Mouse (Mus musculus) lung, adult 2 months (tissue): Measurements from ENCODE around the gene Ssr2.

Source experiments
- CTCF ChIP-seq: fragments of 200-500 bp; IDR thresholded peaks from 2 replicates; pipeline ENCODE4 v1.5.1; 2011; ENCODE audit warnings: mild to moderate bottlenecking, low read length, control low read depth; ENCODE audit not compliant: insufficient read depth
- POLR2A ChIP-seq: fragments of 200-500 bp; IDR thresholded peaks from 2 replicates; pipeline ENCODE4 v1.6.1; 2011; ENCODE audit warnings: low read depth, mild to moderate bottlenecking, control low read depth, low read length, borderline replicate concordance; ENCODE audit errors: extremely low read depth

DNA sequence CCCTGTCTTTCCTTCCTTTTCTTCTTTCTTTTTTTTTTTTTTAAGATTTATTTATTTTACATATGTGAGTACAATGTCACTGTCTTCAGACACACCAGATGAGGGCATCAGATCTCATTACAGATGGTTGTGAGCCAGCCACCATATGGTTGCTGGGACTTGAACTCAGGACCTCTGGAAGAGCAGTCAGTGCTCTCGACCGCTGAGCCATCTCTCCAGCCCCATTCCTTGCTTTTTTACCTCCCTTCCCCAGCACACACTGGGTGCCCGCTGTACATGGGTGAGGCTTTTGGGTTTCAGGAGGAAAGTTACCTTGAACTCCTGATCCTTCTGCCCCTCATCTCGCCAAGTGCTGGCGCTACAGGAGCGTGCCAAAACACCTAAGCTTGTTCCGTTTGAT lies 49.9 kb downstream of the Ssr2 start:
- no peak for TF ChIP-seq POLR2A
- TF ChIP-seq CTCF = no peak
